Mouse (Mus musculus) CD4-positive, CD25-positive, alpha-beta regulatory T cell, adult 2 months (primary cell): ENCODE results near the gene Pex19.

Experiments
- DNase-seq: peaks from one replicate; pipeline ENCODE4 v3.0.0-alpha.2; 2012; ENCODE audit warnings: low read depth, low spot score

Pex19 gene

GRCm38 (mm10) chr1:172126376-172127347 lies at the start of gene Pex19:
Pex19 (plus strand) TSS chr1:172126755.
- peak; percentile 95 for DNase-seq

- no peak for DNase-seq
Observed at GRCm38 (mm10) chr1:172077981-172078380, 48.6 kb upstream of the Pex19 start.

DNA sequence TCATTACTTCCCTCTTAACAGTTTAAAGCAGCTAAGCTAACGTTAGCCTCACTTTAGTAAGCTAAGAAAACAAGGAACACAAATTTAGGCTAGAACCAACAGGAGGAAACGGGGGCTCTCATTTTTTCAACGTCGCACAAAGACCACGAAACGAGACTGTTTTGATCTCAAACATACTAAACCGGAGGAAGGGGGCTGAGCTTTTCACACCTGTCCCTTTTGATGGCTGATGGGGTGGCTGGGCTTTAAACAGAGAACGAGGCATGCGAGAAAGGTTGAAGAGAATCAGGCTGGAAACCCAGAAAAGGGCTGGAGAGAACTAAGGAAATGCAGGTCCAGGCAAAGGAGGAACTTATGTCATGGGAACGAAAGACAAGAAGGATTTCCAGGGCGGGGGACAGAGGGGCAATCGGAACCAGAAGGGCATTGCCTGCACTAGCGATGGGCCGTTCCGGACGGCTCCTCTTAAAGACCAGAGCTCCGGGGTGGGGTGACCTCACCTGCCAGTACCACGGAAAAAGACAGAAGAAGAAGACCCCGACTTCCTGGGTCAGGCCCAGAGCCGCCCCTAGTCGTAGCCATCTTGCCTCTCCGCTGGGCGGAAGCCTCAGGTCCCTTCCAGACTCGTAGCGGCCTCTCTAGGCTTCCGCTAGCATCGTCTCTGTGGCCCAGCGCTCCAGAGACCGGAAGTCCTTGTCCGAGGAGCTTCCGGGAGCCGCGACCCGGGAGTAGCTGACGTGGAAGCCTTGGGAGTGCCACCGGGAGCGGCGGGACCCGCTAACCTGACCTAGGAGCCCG lies 44.3 kb upstream of the Pex19 start, which contains the start of the genes Copa and Ncstn:
Copa (plus strand) TSS at position 429 of the 798 bp plus-strand sequence.
Ncstn (minus strand) TSS at position 695 of the 798 bp plus-strand sequence.
- DNase-seq: peak; percentile 94

DNA sequence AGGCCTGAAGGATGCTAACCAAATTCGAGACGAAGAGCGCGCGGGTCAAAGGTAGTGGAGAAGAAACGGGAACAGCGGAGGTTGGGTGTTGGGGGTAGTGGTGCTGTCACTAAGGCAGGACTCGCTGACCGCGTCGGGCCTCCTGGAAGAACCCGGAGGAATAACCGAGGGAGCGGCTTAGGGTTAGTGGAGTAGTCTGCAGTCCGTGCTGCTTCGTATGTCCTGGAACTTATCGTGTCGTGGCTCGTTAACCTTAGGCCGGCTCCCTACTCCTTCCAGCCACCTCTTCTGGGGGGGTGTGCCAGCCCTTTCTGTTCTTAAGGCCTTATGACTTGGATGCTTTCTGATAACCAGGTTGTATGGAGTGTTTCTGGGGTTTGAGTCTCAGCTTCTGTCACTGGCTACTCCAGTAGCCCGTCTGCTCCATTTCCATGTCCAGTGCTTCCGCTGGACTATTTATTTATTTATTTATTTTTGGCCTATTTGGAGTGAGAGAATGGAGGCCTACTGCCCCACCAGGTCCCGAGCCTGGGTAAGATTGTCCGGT lies 43.6 kb upstream of the Pex19 start:
- DNase-seq: no peak

DNA sequence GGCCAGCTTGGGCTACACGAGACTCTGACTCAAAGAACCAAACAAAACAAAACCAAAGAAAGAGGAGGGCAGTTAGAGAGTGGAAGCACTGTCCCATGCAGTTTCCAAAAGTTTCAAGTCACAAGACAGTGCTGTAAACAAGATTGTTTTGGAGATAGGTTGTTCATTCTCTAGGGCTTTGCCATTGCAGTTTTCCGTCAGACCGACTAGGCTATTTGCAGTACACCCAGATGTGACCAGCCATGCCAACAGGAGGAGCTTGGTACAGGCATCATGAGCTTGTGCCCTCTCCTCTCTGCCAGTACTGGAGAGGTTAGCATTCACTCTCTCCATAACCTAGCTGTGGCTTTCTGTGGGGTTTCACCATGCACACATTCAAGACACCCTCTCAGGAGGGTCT lies 33.0 kb upstream of the Pex19 start:
- DNase-seq: no peak

DNA sequence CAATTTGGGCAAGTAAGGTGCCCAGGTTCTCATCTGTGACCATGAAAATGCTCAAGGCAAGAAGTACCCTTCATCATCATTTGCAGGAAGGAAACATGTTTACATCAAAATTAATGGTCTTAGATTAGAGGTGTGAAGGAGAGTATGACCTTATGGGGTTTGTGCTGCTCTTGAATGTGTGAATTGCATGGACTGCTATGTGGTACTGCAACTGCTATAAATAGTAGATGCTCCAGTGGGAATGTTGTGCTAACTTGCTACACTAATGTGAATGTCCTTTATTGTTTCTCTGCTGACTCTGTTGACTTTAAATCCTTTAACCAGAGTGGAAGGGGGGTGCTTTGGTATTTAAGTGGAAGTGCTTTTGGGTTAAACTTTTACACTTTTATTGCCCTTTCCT lies 32.3 kb upstream of the Pex19 start:
- DNase-seq: no peak

DNA sequence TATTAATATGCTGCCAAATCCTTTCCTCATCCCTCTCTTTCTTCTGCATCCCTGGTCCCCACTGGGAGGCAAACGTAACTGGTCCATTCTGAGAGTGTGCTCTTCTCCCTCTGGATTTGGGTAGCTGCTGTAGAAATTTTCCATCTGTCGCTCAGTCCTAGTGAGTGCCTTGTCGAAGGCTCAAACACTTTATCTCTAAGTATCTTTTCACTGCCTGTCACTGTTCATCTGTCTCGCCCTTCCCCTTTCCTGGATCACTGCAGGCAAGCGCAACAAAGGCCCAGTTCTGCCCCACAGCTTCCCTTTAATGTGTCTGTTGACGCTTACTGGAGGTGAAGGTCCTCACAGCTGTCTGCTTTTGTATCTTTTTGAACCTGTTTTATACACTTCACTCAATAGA lies 31.4 kb upstream of the Pex19 start:
- no peak for DNase-seq

DNA sequence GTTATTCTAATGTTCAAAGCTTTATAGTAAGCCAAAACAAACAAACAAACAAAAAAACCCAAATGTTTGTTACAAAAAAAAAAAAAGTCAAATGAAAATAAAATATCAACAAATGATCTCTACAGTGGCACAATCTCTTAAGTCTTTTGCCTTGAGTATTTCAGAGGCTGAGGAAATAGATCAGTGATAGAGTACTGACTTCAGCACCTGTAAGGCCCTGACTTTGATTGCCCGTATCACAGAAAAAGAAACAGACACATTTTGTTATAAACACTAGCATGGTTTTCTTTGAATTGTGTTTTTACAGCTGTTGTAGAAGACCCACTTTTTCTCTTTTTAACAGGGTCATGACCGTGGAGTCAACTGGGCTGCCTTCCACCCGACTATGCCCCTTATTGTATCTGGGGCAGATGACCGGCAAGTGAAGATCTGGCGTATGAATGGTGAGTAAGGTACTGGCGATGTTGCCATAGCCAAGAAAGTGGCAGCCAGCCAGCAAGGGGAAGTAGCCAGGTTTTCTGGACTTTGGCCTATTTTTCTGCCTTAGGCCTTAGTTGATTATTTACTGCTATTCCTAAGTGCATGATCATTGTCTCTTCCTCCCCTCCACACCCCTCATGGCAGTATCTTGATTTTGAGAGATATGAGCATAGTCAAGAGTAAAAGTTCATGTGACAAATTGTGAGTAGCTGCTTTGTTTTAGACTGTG lies 27.1 kb upstream of the Pex19 start:
- DNase-seq: no peak

- DNase-seq: no peak
Observed at GRCm38 (mm10) chr1:172103619-172104018, 22.9 kb upstream of the Pex19 start.

- DNase-seq: no peak
Observed at GRCm38 (mm10) chr1:172105101-172105500, 21.5 kb upstream of the Pex19 start.

DNA sequence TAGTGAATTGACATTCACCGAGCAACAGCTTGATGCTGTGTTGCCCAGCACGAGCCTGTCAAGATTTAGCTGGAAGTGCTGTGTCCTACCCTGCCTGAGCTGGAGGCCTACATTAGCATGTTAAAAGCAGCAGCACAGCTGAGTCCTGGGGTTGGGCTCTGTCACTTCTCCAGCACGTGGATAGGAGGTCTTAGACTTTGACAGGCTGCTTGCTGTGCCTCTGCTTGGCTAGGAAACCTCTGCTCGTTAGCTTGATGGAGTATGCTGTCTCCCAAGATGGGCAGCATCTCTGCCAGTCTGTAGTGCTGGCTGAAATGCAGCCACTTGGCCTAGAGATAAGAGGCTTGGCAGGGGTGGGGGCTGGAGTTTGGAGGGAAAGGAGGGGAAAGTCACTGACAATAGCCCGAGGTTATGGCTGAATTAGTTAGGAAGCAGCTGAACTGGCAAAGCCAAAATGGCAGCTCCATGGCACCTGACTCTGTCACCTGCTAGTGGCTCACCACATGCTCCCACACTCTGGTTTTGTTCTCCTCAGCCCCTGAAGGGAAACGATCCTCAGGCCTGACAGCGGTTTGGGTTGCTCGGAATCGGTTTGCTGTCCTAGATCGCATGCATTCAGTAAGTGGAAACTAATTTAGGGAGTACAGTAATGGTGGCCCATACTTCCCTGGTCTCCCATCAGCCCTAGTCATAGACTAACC lies 18.6 kb upstream of the Pex19 start:
- no peak for DNase-seq

- DNase-seq: no peak
Observed at GRCm38 (mm10) chr1:172116948-172117347, 9.6 kb upstream of the Pex19 start.

DNA sequence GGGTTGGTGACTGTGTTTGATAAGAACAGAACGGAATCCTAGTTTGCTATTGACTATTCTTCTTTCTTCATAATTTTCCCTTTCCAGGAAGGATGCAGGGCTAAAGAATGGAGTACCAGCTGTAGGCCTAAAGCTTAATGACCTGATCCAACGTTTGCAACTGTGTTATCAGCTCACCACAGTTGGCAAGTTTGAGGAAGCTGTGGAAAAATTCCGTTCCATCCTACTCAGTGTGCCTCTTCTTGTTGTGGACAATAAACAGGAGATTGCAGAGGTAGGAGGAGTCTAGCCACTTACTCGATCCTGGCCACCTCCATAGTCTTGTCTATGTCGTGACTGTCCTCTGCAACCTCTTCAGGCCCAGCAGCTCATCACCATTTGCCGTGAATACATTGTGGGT lies 7.5 kb upstream of the Pex19 start:
- DNase-seq: no peak

DNA sequence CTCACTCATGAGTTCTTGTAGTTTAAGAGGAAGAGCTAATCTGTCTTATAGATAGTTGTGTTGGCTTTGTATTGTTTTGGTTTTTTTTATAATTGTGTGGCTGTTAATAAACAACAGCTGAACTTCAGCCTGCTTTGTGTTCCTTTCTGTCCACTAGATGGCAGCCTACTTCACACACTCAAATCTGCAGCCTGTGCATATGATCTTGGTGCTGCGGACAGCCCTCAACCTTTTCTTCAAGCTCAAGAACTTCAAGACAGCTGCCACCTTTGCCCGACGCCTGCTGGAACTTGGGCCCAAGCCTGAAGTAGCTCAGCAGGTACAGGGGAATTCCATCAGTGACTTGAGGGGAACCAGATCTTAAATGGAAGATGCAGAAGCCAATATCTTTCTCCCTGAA lies 6.8 kb upstream of the Pex19 start:
- DNase-seq: peak; percentile 80

GRCm38 (mm10) chr1:172122671-172123070 lies 3.9 kb upstream of the Pex19 start:
- no peak for DNase-seq

DNA sequence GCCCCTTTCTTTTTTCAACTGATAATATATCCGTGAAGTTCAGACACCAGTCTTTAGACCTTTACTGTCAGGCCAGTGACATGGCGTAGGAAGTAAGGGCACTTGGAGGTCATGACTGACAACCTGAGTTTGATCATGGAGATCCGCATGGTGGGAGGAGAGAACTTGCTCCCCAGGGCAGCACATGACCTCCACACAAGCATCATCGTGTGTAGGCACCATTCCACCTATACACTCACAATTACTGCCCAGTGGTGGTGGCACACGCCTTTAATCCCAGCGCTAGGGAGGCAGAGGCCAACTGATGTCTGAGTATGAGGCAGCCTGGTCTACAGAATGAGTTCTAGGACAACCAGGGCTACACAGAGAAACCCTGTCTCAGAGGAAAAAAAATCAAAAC lies 2.0 kb upstream of the Pex19 start:
- no peak for DNase-seq

GRCm38 (mm10) chr1:172127487-172127886 lies 932 bp downstream of the Pex19 start:
- DNase-seq: no peak

DNA sequence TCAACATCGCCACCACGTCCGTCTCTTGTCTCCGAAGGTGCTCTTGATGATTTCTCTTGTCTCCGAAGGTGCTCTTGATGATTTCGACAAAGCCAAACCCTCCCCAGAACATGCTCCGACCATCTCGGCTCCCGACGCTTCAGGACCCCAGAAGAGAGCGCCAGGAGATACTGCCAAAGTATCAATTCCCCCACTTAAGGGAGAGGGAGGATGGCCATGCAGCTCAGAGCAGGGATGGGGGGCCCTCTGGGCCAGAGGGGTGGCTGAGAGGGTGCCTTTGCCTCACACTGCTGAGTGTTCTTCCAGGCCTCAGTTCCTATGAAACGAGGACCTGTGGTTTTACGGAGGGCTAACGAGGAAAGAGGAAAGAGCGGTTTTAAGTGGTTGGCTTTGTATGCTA lies 2.0 kb downstream of the Pex19 start:
- DNase-seq: no peak

DNA sequence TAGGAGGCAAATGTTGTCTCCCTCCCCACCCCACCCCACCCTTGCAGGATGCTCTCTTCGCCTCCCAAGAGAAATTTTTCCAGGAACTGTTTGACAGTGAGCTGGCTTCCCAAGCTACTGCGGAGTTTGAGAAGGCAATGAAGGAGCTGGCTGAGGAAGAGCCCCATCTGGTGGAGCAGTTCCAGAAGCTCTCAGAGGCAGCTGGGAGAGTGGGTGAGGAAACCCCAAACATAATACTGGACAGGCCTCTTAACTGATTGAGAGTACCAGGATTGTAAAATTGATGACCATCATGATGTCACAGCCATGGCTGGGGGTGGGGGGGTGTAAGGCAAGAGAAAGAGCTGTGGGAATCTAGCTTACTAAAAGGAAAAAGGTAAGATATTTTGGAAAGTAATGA lies 2.6 kb downstream of the Pex19 start:
- no peak for DNase-seq

- DNase-seq: no peak
Observed at GRCm38 (mm10) chr1:172129780-172130179, 3.2 kb downstream of the Pex19 start.

- DNase-seq: no peak
Observed at GRCm38 (mm10) chr1:172132319-172132718, 5.8 kb downstream of the Pex19 start.
